Mouse (Mus musculus) spleen, postnatal 0 days (tissue): ENCODE measurements around the gene Gif. TPM values are rescaled to one million over a fixed set of nuclear protein-coding genes. Genes with fewer than 3 reads are reported as not detected.

ENCODE experiments used
- polyA plus RNA-seq: library from polyadenylated mRNA; unstranded; fragments of >200 nt; fragmentation: Nextera tagmentation; extraction: Ambion mirVana; gene quantifications from 2 replicates; pipeline ENCODE4 v1.2.1, GENCODE M21; 2015

Gif gene
- 0.13 TPM in 1 of 2 replicates, not detected in the other for polyA plus RNA-seq

GRCm38 (mm10) chr19:11747298-11747697 is at the start of gene Gif:
Gif (plus strand) TSS chr19:11747554.

DNA sequence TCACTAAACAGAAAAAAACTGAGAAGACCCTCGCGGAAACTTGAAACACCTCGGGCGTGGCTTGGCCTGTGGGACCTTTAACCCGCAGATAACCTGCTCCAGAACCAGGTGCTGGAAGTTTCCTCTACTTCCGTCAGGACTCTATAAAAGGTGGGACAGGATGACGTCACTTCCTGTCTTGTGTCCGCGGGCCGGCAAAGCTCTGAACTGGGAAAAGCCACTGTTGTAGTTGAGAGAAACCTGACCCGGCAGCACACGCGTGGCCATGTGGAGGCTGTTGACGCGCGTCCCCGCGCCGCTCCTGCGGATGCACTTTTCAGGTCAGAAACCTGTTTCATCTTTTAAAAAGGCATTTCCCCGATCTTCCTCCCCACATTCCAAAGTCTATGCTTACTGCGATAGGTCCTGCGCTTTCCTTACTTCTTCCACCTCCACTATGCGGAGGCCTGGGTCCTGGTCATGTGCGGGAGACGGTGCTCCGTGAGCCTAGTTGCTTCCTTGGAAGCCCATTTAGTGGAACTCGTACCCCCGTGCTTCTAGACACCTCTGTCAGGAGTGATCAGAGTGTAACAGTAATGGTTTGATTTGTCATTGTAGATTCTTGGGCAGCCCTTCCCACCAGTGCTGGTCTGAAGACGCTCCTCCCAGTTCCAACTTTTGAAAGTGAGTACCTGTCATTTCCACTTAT is 23.0 kb downstream of the Gif start, which contains the start of gene Mrpl16:
TSS of gene Mrpl16 (plus strand) at position 187 of the 688 bp plus-strand sequence.

Other genes starting within 250 kb of the Gif start
- gene Ms4a6b, start 231.0 kb upstream of the Gif start, polyA plus RNA-seq = 5.4 and 10.0 TPM in 2 replicates
- 4.6 and 6.3 TPM in 2 replicates for gene Ms4a4d, start 210.8 kb upstream of the Gif start, polyA plus RNA-seq
- 7.3 and 9.4 TPM in 2 replicates for gene Ms4a6d, start 142.7 kb upstream of the Gif start, polyA plus RNA-seq
- gene Ms4a2, start 123.8 kb upstream of the Gif start, polyA plus RNA-seq = 3.8 and 6.4 TPM in 2 replicates
- gene Ms4a3, start 106.7 kb upstream of the Gif start, polyA plus RNA-seq = 55.4 and 73.6 TPM in 2 replicates
- 0.32 and 0.40 TPM in 2 replicates for gene Oosp2, start 87.0 kb upstream of the Gif start, polyA plus RNA-seq
- gene Oosp1, start 56.4 kb upstream of the Gif start, polyA plus RNA-seq = 0.35 TPM in 1 of 2 replicates, not detected in the other
- not detected in 2 replicates for gene Oosp3, start 50.5 kb upstream of the Gif start, polyA plus RNA-seq
- 39.4 and 45.3 TPM in 2 replicates for gene Mrpl16, start 22.8 kb downstream of the Gif start, polyA plus RNA-seq
- 5.2 and 5.9 TPM in 2 replicates for gene Stx3, start 71.8 kb downstream of the Gif start, polyA plus RNA-seq
- not detected in 2 replicates for gene Olfr1417, start 91.7 kb downstream of the Gif start, polyA plus RNA-seq
- gene Olfr1418, start 113.5 kb downstream of the Gif start, polyA plus RNA-seq = not detected in 2 replicates
- gene Olfr1419, start 127.6 kb downstream of the Gif start, polyA plus RNA-seq = not detected in 2 replicates
- gene Olfr1420, start 139.0 kb downstream of the Gif start, polyA plus RNA-seq = 0.11 TPM in 1 of 2 replicates, not detected in the other
- 5.4 and 6.3 TPM in 2 replicates for gene Patl1, start 164.8 kb downstream of the Gif start, polyA plus RNA-seq
- gene Osbp, start 218.4 kb downstream of the Gif start, polyA plus RNA-seq = 4.3 and 4.9 TPM in 2 replicates